Mouse (Mus musculus): ENCODE data around the gene Glra2. TPM values are rescaled to one million over a fixed set of nuclear protein-coding genes. Genes with fewer than 3 reads are reported as not detected.
"Not testable (repeated sequence)": the region's sequence is repeated elsewhere in the genome, so short reads cannot be mapped to it uniquely, and the experiment has no call there.

Glra2 gene
- polyA plus RNA-seq (2016; fragmentation: Nextera tagmentation; extraction: Ambion mirVana) = 0.07 TPM in 1 of 2 replicates, not detected in the other

DNA sequence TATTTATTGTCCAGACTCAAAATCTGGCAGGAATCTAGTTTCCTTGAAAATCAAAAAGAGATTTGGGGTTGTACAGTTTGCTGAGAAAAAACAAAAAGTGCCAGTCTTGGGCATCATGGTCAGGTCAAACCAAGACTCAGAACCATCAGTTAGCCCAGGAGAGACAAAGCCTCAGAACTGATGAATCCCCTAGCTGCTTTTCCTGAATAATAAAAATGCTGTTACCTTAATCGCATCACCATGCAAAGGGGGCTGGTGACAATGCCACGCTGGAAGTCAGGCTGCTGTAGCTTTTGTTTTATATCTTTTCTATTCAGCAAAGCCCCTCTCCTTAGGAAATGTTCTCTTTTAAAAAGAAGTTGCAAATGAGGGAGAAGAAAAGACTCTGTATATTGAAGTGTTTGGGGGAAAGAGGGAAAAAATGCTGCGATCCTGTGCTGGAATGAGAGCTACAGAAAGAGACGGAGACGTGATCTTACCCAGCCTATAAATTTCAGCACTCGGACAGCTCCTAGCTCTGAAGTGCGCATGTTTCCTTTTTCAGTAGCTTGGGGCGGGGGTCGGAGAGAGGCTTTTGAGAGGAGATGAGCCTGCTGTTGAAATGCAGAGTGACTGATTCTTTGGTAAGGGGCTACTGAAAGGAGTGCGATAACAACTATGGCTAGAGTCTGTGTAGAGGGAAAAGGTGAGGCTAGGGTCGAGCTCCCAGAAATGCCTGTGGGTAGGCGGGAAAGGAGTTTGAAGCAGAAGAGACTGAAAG, at the start of gene Glra2:
Gene Glra2 (minus strand): TSS at position 455 of the 760 bp plus-strand sequence.
- Histone ChIP-seq H3K27ac (no peak within 1 kb of the TSS), H3K4me1 (no peaks in the 10 kb centered on the region), H3K4me3 (peak within 1 kb of the TSS; percentile 39), H3K36me3 (replicated peaks) (no peaks in the 10 kb centered on the region), H3K9me3 (no peaks in the 10 kb centered on the region), H3K27me3 (ENCODE audit: poor library complexity, severe bottlenecking) (peaks cover 20% of the 10 kb centered on the region)
- WGBS = 19% methylated on average over 12 of the region's 12 CpGs
- DNase-seq (ENCODE audit: extremely low spot score, low spot score) = peak; percentile 25

DNA sequence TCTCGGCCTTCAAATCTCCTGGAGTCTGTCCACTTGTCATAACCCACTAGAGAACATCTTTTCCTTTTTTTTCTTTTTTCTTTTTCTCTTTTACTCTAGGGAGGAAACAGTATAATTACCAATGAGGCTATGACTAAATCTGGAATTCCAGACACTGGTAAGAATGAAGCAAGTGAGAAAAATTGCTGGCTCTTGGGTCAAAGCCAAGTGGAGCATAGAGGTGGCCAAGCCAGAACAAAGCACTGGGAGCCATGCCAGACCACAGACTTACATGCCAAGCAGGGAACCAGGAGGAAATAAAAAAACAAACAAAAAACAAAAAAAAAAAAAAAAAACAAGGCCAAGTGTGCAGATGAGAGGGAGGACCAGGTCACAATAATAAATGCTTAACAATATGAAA, 35.6 kb upstream of the Glra2 start:
- H3K27me3 ChIP-seq (ENCODE audit: poor library complexity, severe bottlenecking) = peaks cover 17% of the 10 kb centered on the region
- DNase-seq (ENCODE audit: extremely low spot score, low spot score) = no peak
- no peak overlapping the region for H3K4me3 ChIP-seq
- WGBS = 96% methylated on average over 1 of the region's 1 CpGs
- no peaks in the 10 kb centered on the region for H3K36me3 ChIP-seq (replicated peaks)
- no peaks in the 10 kb centered on the region for H3K9me3 ChIP-seq
- no peak overlapping the region for H3K27ac ChIP-seq
- no peaks in the 10 kb centered on the region for H3K4me1 ChIP-seq

DNA sequence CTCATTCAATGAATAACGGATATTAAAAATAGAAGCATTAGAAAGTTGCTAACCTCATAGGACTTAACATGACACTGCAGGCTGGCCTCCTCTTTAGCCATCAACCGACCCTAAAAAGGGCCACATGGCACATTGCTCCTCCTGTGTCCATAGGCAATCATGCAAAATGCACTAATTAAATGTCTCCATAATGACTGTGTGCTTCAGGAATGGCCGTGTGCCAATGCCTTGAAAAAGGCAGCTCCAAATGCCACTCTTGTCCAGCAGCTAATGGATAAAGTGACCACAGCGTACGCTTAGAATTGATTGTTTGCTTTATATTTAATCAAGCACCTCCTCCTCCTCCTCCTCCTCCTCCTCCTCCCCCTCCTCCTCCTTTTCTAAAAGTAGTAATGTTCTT, 17.4 kb upstream of the Glra2 start:
- peaks cover 6% of the 10 kb centered on the region; the same call in 1 of the 2 replicates for H3K27me3 ChIP-seq (ENCODE audit: poor library complexity, severe bottlenecking)
- H3K9me3 ChIP-seq = no peaks in the 10 kb centered on the region
- H3K4me1 ChIP-seq = no peaks in the 10 kb centered on the region
- H3K27ac ChIP-seq = no peak overlapping the region
- H3K4me3 ChIP-seq = no peak overlapping the region
- DNase-seq (ENCODE audit: extremely low spot score, low spot score) = no peak
- WGBS = 87% methylated on average over 5 of the region's 5 CpGs
- H3K36me3 ChIP-seq (replicated peaks) = no peaks in the 10 kb centered on the region

DNA sequence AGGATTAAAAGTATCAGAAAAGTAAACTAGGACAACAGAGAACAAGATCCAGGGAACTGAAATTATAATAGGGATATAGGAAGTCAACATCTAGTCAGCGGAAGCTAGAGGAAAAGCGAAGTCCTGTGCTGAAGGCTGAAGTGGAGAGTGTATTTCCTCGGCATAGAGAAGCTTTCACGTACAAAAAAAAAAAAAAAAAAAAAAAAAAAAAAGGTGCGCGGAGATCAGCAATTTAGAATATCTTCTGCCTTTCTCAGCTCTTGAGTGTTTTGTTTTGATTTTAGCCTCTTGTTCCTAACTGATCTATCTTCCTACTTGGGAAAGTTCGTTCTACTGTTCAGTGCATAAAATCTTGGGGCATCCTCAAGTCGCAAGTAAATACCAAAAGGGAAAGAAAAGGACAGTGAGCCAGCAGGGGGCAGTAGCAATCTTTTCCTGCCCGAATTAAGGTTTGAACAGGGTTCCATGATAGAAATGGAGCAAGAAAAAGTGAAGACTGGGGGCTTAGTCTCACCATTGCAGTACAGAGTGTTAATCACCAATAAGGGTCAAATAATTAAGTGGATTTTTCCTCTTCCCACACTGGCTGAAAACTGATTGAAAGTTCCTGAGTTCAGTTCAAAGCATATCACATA, 623 bp upstream of the Glra2 start:
- no peaks in the 10 kb centered on the region for H3K9me3 ChIP-seq
- 13% methylated on average over 9 of the region's 9 CpGs for WGBS
- H3K27me3 ChIP-seq (ENCODE audit: poor library complexity, severe bottlenecking) = peaks cover 13% of the 10 kb centered on the region
- peak; percentile 15 for DNase-seq (ENCODE audit: extremely low spot score, low spot score)
- no peak overlapping the region for H3K27ac ChIP-seq
- no peaks in the 10 kb centered on the region for H3K36me3 ChIP-seq (replicated peaks)
- peak overlapping the region; percentile 39 for H3K4me3 ChIP-seq
- H3K4me1 ChIP-seq = no peaks in the 10 kb centered on the region

DNA sequence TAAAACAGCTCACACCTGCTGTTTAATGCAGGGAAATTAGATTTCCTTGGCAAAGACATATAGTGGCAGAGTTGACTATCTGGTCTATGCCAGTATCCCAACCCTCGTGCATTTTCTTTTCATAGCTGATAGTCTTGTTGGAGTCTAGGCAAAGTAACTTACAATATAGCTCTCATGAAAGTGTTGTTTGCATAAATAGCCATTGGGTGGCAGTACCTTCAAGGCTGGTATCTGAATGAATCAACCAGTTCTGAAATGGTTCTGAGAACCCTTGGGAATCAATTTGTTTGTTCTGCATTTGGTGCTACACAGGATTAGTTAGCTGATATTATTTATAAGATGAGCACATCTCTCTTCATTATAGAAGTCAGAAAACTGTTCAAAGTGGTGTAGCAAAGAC, 133.6 kb downstream of the Glra2 start:
- Histone ChIP-seq H3K27me3 (ENCODE audit: poor library complexity, severe bottlenecking) (peaks cover 39% of the 10 kb centered on the region), H3K4me3 (no peak overlapping the region), H3K36me3 (replicated peaks) (no peaks in the 10 kb centered on the region), H3K4me1 (no peaks in the 10 kb centered on the region), H3K9me3 (no peaks in the 10 kb centered on the region), H3K27ac (no peak overlapping the region)
- no peak for DNase-seq (ENCODE audit: extremely low spot score, low spot score)
- whole genome bisulfite sequencing = 50% methylated on average over 1 of the region's 1 CpGs

DNA sequence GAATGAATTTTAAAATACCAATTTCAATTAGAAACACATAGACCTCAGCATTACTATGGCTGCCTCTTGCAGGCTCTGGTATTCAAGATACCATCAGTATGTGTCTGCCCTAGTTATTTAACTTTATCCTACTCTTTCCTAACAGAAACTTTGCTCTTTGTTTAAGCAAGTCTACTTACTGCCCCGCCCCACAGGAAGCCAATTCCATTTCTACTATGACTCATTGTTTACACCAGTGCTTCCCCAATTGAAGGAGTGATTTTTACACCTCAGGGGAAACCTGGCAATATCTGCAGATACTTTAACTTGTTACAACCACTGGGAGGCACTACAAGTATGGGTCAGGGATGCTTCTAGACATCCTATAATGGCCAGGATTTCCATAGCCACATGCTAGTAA, 136.0 kb downstream of the Glra2 start:
- Histone ChIP-seq H3K27ac (no peak overlapping the region), H3K36me3 (replicated peaks) (no peaks in the 10 kb centered on the region), H3K9me3 (no peaks in the 10 kb centered on the region), H3K4me3 (no peak overlapping the region), H3K4me1 (no peaks in the 10 kb centered on the region), H3K27me3 (ENCODE audit: poor library complexity, severe bottlenecking) (peaks cover 42% of the 10 kb centered on the region)
- no peak for DNase-seq (ENCODE audit: extremely low spot score, low spot score)
- WGBS = 63% methylated on average over 1 of the region's 1 CpGs

DNA sequence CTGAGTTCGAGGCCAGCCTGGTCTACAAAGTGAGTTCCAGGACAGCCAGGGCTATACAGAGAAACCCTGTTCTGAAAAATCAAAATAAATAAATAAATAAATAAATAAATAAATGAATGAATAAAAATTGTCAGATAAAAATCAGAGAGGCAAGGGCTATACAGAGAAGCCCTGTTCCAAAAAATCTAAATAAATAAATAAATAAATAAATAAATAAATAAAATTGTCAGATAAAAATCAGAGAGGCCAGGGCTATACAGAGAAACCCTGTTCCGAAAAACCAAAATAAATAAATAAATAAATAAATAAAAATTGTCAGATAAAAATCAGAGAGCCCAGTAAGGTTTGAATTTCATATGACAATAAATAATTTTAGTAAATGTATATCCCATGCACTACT, 144.2 kb downstream of the Glra2 start:
- H3K27me3 ChIP-seq (ENCODE audit: poor library complexity, severe bottlenecking) = peaks cover 29% of the 10 kb centered on the region
- not testable (repeated sequence) for DNase-seq (ENCODE audit: extremely low spot score, low spot score); H3K4me3 ChIP-seq; H3K9me3 ChIP-seq; H3K36me3 ChIP-seq (replicated peaks); H3K27ac ChIP-seq; H3K4me1 ChIP-seq
- 90% methylated on average over 2 of the region's 2 CpGs for WGBS

DNA sequence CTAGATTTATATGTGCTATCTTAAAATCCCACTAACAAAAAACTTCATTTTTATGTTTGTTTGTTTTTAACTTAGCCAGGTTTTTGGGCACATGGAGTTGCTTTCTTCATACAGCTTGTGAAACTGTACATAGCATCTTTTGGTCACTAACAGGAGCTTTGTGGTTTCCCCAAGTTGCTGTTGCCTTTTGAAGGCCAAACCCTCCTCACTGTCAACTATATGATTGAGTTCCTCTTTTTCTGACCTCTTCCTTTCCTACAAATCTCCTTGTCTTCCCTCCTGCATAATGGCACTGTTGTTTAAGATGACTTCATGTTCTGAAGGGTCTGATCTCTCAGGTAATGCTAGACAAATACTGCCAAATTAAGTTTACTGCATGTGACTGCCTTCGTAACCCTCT, 170.6 kb downstream of the Glra2 start:
- H3K4me1 ChIP-seq = no peaks in the 10 kb centered on the region
- no peaks in the 10 kb centered on the region; the same call in 1 of the 2 replicates for H3K27me3 ChIP-seq (ENCODE audit: poor library complexity, severe bottlenecking)
- DNase-seq (ENCODE audit: extremely low spot score, low spot score) = no peak
- no peak overlapping the region for H3K4me3 ChIP-seq
- no peak overlapping the region for H3K27ac ChIP-seq
- no peaks in the 10 kb centered on the region for H3K9me3 ChIP-seq
- no peaks in the 10 kb centered on the region for H3K36me3 ChIP-seq (replicated peaks)
- 82% methylated on average over 1 of the region's 1 CpGs for whole genome bisulfite sequencing

DNA sequence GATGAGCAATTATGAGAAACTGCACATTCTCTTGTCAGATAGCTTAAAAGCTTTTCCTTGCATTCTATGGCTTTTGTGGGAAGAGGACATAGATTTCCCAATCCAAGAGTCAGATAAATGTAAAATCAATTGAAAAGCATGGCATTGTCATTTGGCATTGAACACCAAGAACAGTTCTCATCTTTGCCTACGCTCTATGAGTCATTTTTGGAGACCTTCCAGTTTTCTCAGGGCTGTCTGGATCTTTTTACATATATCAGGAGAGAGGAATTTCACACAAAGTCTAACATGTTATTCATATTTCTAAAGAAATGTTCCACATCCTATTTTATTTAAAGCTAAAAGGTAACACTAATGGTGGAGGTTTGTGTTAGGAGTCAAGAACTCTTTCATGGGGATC, 223.0 kb downstream of the Glra2 start:
- 0 out of 2 replicates have a peak, but pooled peaks cover 7% of the 10 kb centered on the region for H3K27me3 ChIP-seq (ENCODE audit: poor library complexity, severe bottlenecking)
- no peaks in the 10 kb centered on the region for H3K4me1 ChIP-seq
- H3K27ac ChIP-seq = no peak overlapping the region
- DNase-seq (ENCODE audit: extremely low spot score, low spot score) = no peak
- WGBS = 74% methylated on average over 1 of the region's 1 CpGs
- H3K36me3 ChIP-seq (replicated peaks) = no peaks in the 10 kb centered on the region
- no peak overlapping the region for H3K4me3 ChIP-seq
- no peaks in the 10 kb centered on the region for H3K9me3 ChIP-seq

Data from forebrain, embryonic 10.5 days (tissue).